Mouse (Mus musculus) neural tube, embryonic 12.5 days (tissue): Measurements from ENCODE around the gene Asb12. TPM values are rescaled to one million over a fixed set of nuclear protein-coding genes. Genes with fewer than 3 reads are reported as not detected.
"Not testable (repeated sequence)": the region's sequence is repeated elsewhere in the genome, so short reads cannot be mapped to it uniquely, and the experiment has no call there.

Experiments
- ATAC-seq: fragments of 200-750 bp; cut with Nextera tagmentation; 2 replicates; pipeline ENCODE4 v1.8.0; 2017; ENCODE audit warnings: low read depth, mild to moderate bottlenecking, moderate TSS enrichment, moderate library complexity; ENCODE audit not compliant: low FRiP score
- H3K27ac ChIP-seq: fragments of 300-500 bp; sonication (generic); 2 replicates; pipeline ENCODE4 v1.5.1; 2016
- H3K27me3 ChIP-seq: fragments of 300-500 bp; sonication (generic); replicated peaks from 2 replicates; pipeline ENCODE4 v1.6.1; 2016; ENCODE audit warnings: mild to moderate bottlenecking
- H3K36me3 ChIP-seq: fragments of 300-500 bp; sonication (generic); 2 replicates; pipeline ENCODE4 v1.6.1; 2016; ENCODE audit warnings: mild to moderate bottlenecking
- H3K4me1 ChIP-seq: fragments of 300-500 bp; sonication (generic); 2 replicates; pipeline ENCODE4 v1.6.1; 2016
- H3K4me2 ChIP-seq: fragments of 300-500 bp; sonication (generic); replicated peaks from 2 replicates; pipeline ENCODE4 v1.6.1; 2016; ENCODE audit warnings: mild to moderate bottlenecking
- H3K4me3 ChIP-seq: fragments of 300-500 bp; sonication (generic); 2 replicates; pipeline ENCODE4 v1.5.1; 2016
- H3K9ac ChIP-seq: fragments of 300-500 bp; sonication (generic); 2 replicates; pipeline ENCODE4 v1.6.1; 2016; ENCODE audit warnings: mild to moderate bottlenecking
- H3K9me3 ChIP-seq: fragments of 300-500 bp; sonication (generic); 2 replicates; pipeline ENCODE4 v1.6.1; 2016; ENCODE audit warnings: mild to moderate bottlenecking
- WGBS: fragments of 180-500 bp; shearing (Covaris S2); methylation state at CpG from one replicate; pipeline ENCODE4 v1.1.7; 2016; 5-methylcytosine and 5-hydroxymethylcytosine counted together
- polyA plus RNA-seq: library from polyadenylated mRNA; unstranded; fragments of >200 nt; fragmentation: Nextera tagmentation; extraction: Ambion mirVana; gene quantifications from 2 replicates; pipeline ENCODE4 v1.2.1, GENCODE M21; 2016

Gene Asb12
- polyA plus RNA-seq: 0.40 and 0.65 TPM in 2 replicates

DNA sequence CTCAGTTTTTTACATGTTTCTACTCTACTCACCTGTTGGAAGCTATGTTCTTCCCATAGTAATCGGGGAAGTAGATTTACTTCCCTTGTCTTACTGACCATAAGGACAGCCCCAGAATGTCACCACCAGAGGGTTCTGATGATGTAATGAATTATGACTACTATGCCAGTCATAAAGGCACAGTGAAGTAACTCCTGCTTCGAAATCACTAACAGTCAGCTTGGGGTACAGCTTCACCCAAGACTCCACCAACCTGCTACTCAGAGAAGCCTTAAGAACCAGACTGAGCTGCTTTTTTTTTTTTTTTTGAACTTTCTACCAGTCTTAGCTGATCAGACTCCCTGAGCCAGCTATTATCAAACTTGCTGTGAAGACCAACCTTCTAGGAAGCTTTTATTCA is at the start of gene Asb12, which contains the start of gene Pfn5:
Asb12 (minus strand) TSS at position 101 of the 400 bp plus-strand sequence.
Pfn5 (plus strand) TSS at position 218 of the 400 bp plus-strand sequence.
- Histone ChIP-seq H3K9ac (no peak within 1 kb of the TSS), H3K4me2 (no peak within 1 kb of the TSS), H3K4me1 (no peaks in the 10 kb centered on the region), H3K27me3 (no peaks in the 10 kb centered on the region), H3K27ac (no peak within 1 kb of the TSS), H3K36me3 (no peaks in the 10 kb centered on the region), H3K4me3 (no peak within 1 kb of the TSS), H3K9me3 (no peaks in the 10 kb centered on the region)
- 93% methylated on average over 2 of the region's 2 CpGs for WGBS
- ATAC-seq: no peak

DNA sequence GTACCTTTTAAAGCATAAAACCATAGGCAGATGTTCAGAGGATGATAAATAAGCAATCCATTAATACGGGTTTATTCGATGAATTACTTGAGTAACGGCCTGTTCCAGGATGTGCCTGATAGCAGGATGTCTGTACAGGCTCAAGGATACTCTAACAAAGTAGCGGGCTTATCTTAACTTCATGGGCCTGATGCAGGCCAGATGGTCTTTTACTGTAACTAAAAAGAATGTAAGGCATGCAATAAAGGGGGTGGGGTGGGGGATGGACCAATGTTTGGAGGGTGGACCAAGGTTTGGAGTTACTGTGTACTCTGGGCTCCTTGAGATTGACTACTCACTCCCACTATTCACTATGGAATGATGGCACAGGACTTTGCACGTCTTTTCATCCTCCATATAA is 42.8 kb upstream of the Asb12 start:
- Histone ChIP-seq H3K27ac (no peak overlapping the region), H3K36me3 (no peaks in the 10 kb centered on the region), H3K9ac (no peak overlapping the region), H3K4me2 (no peak overlapping the region), H3K27me3 (no peaks in the 10 kb centered on the region), H3K4me3 (no peak overlapping the region), H3K4me1 (no peaks in the 10 kb centered on the region), H3K9me3 (no peaks in the 10 kb centered on the region)
- 87% methylated on average over 5 of the region's 5 CpGs for WGBS
- ATAC-seq: no peak

DNA sequence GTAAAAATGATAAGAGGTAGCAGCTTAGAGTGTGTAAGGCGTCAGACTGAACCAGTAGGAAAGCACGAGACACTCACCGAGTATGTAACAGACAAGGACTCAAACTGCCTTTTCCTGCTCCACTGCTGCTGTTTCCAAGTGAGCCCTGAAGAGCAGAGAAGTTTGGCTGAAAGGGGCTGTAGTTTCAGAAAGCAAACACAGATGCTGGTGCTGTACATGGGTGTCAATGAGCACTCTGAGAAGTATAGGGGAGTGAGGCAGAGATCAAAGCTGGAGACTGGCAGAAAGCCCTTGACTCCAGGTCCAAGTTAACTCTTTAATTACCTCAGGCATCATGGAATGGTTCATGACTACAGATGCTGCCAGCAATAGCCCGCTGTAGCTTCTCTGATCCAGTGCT is 3.5 kb downstream of the Asb12 start:
- Histone ChIP-seq H3K4me3 (no peak overlapping the region), H3K27me3 (no peaks in the 10 kb centered on the region), H3K4me2 (no peak overlapping the region), H3K9ac (no peak overlapping the region), H3K27ac (no peak overlapping the region), H3K9me3 (no peaks in the 10 kb centered on the region), H3K36me3 (no peaks in the 10 kb centered on the region), H3K4me1 (no peaks in the 10 kb centered on the region)
- WGBS: 77% methylated on average over 4 of the region's 4 CpGs
- no peak for ATAC-seq

DNA sequence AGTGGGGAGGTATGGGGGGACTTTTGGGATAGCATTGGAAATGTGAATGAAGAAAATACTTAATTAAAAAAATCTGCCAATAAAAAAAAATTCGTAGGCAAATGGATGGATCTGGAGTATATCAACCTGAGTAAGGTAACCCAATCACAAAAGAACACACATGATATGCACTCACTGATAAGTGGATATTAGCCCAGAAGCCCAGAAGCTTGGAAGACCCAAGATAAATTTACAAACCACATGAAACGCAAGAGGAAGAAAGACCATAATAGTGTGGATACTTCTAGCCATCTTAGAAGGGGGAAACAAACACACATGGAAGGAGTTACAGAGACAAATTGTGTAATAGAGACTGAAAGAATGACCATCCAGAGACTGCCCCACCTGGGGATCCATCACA is 22.3 kb downstream of the Asb12 start:
- WGBS: 87% methylated on average over 2 of the region's 2 CpGs

DNA sequence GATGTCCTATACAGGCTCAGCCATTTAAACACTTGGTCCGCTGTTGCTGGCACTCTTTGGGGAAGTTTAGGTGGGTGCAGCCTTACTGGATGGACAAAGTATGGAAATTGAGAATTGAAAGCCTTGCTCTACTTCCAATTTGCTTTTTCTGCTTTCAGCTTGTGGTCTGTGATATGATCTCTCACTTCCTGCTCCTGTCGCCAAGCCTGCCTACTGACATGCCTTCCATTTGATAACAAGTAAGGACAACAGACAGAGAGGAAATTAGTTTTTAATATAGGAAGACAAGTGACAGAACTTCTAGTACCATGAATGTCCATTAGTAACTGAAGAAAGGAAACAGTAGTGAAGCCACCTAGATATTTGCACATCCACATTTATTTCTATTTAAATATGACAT is 32.6 kb downstream of the Asb12 start:
- H3K4me3 ChIP-seq: no peak overlapping the region
- ATAC-seq: no peak
- no peaks in the 10 kb centered on the region for H3K27me3 ChIP-seq
- no peaks in the 10 kb centered on the region for H3K36me3 ChIP-seq
- H3K9ac ChIP-seq: no peak overlapping the region
- H3K27ac ChIP-seq: no peak overlapping the region
- H3K4me2 ChIP-seq: no peak overlapping the region
- H3K9me3 ChIP-seq: no peaks in the 10 kb centered on the region
- WGBS: 85% methylated on average over 2 of the region's 2 CpGs
- no peaks in the 10 kb centered on the region for H3K4me1 ChIP-seq

More for the DNA sequence above, 22.3 kb downstream of the Asb12 start:
- H3K4me3 ChIP-seq, H3K9ac ChIP-seq, H3K36me3 ChIP-seq, H3K4me2 ChIP-seq, H3K4me1 ChIP-seq, H3K27ac ChIP-seq, H3K9me3 ChIP-seq, H3K27me3 ChIP-seq, ATAC-seq: not testable (repeated sequence)

DNA sequence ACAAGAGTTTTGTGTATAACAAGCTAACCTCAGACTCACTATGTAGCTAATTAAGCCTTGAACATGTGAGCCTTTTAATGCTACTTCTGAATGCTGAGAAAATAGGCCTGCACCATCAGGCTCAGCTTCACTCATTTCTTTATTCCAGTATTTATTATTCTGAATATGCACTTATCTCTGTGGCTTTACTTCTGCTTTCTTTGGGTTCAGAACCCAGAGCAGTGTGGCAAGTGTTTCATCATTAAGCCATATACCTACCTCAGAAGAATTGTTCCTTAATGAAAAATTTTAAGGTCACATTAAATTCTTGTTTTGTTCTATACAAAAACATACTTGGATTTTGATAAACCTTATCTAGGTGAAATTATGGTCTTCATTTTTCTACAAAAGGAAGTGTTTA is 33.9 kb downstream of the Asb12 start:
- Histone ChIP-seq H3K27me3 (no peaks in the 10 kb centered on the region), H3K9ac (no peak overlapping the region), H3K4me2 (no peak overlapping the region), H3K27ac (no peak overlapping the region), H3K4me1 (no peaks in the 10 kb centered on the region), H3K36me3 (no peaks in the 10 kb centered on the region), H3K9me3 (no peaks in the 10 kb centered on the region), H3K4me3 (no peak overlapping the region)
- no peak for ATAC-seq

DNA sequence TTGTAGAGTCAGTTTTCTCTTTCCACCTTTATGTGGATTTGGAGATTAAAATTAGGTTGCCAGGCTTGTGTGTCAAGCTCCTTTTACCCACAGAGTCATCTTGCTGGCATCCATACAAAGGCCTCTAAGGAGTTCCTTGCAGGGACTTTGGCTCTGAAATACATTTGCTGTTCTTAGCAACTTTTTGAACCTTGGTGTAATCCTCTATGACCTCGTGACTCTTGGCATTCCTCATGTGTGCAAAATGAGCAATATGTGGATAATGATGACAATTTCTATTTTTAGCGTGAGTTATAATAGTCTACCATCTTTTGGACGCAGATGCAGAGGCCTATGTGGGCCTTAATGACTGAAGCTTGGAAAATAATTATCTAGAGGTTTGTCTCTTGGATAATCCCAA is 100.6 kb downstream of the Asb12 start:
- Histone ChIP-seq H3K27ac (no peak overlapping the region), H3K9me3 (no peaks in the 10 kb centered on the region), H3K9ac (no peak overlapping the region), H3K36me3 (no peaks in the 10 kb centered on the region), H3K4me2 (no peak overlapping the region), H3K4me3 (no peak overlapping the region), H3K27me3 (no peaks in the 10 kb centered on the region), H3K4me1 (no peaks in the 10 kb centered on the region)
- WGBS: 78% methylated on average over 3 of the region's 3 CpGs
- no peak for ATAC-seq

DNA sequence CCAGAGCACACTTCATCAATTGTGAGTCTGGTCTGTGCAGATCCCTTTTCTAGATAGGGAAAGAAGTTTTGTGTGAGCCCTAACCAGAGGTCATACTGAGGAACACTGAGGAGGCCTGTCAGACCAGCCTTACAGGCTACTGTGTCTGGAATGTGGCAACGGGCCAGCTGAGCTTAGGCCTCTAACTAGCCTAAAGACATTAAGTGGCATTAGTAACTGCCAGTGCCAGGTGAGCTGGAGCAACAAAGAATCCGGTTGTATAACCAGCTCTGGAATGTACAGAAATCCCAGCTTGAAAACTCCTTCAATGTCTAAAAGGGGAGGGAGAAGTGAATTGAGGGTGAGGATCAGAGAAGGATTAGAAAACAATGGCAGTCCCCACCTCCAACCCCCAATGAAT is 111.9 kb downstream of the Asb12 start:
- Histone ChIP-seq H3K4me3 (no peak overlapping the region), H3K36me3 (no peaks in the 10 kb centered on the region), H3K9me3 (no peaks in the 10 kb centered on the region), H3K4me2 (no peak overlapping the region), H3K27me3 (no peaks in the 10 kb centered on the region), H3K9ac (no peak overlapping the region), H3K4me1 (no peaks in the 10 kb centered on the region), H3K27ac (no peak overlapping the region)
- ATAC-seq: no peak
- WGBS: 85% methylated on average over 2 of the region's 2 CpGs

DNA sequence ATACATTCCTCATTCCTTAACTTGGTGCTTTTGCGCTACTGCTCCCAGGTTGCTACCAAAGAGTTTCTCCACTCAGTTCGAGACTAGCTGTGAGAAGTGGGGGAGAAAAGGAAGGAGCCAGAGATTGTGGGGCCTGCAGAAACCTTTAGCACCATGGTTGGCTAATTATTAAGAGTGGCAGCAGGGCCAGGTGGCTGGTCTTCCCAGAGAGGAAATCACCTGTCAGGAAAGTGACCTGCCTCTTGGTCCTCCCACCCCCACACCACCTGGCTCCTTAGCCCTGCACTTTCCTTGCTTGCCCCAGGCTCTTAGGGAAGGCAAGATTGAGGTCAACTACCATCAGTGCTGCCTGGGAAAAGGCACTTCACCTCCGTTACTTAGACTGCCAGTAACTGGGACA is 112.6 kb downstream of the Asb12 start:
- H3K27me3 ChIP-seq: no peaks in the 10 kb centered on the region
- H3K27ac ChIP-seq: no peak overlapping the region
- H3K4me1 ChIP-seq: no peaks in the 10 kb centered on the region
- no peak overlapping the region for H3K9ac ChIP-seq
- H3K9me3 ChIP-seq: no peaks in the 10 kb centered on the region
- 31% methylated on average over 3 of the region's 3 CpGs for WGBS
- H3K4me2 ChIP-seq: peak overlapping the region; percentile 60
- H3K36me3 ChIP-seq: no peaks in the 10 kb centered on the region
- ATAC-seq: no peak
- H3K4me3 ChIP-seq: peak overlapping the region; percentile 54

DNA sequence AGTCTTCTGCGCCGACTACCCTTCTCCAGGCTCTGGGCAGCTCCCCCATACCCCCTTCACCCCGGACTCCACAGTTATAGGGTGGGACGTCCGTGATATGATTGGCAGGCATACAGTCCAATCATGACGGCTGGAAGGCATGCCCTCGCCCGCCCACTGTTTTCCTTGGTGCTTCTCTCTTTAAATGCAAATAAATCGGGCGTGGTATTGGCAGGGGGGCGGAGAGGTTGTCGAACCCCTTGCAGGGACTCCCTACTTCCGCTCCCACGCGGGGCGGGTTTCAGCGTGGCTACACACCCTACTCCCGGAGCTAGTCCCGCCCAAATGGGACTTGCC is 113.0 kb downstream of the Asb12 start, which contains the start of gene Amer1:
Amer1 (minus strand) TSS at position 97 of the 336 bp plus-strand sequence.
- ATAC-seq: peak; percentile 98
- Histone ChIP-seq H3K4me3 (peak within 1 kb of the TSS; percentile 54), H3K4me2 (peak within 1 kb of the TSS; percentile 60), H3K9ac (peak within 1 kb of the TSS; percentile 61), H3K9me3 (no peaks in the 10 kb centered on the region), H3K36me3 (no peaks in the 10 kb centered on the region), H3K27ac (0 out of 2 replicates have a peak within 1 kb of the TSS, but pooled peaks have one; percentile 32), H3K27me3 (no peaks in the 10 kb centered on the region), H3K4me1 (no peaks in the 10 kb centered on the region)
- 19% methylated on average over 19 of the region's 19 CpGs for WGBS

DNA sequence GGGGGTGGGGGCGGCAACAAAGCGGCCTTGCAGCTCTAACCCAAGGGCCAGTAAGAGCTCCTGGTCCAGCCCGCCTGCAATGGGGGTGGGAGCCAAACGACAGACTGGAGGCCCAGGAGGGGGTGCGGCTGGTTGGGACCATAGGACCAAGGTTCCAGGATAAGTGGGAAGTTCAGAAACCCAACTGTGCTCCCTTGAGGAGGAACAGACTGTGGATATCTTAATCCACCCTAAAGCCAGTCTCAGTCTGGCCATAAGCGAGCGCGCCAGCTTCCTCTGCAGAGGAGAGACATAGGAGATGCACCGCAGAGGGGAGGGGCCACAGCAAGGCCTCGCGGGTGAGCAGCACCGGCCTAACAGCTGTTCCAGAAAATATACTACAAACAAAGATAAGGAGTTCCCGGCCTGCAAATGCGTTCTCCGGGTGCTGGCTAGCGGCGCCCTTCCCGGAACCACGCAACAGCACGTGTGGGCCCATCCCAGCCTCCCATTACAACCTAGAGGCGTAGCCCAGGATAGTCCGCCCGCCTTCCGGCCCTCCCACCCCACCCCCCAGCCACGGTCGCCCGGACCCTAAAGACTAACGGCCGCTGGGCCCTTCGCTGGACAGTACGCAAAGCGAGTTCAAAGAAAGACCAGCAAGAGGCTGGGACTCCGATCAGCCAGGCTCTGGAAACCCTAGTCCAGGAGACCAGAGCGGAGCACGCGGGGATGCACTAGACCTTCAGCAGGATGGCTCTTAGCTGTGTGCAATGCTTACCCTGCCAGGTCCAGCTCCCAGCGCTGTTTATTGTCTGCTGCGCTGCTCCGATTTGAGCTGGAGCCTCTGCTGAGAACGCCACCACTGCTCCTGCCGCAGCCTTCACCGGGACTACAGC is 113.7 kb downstream of the Asb12 start:
- Histone ChIP-seq H3K27ac (0 out of 2 replicates have a peak overlapping the region, but pooled peaks have one; percentile 32), H3K4me2 (peak overlapping the region; percentile 60), H3K36me3 (no peaks in the 10 kb centered on the region), H3K9ac (peak overlapping the region; percentile 61), H3K27me3 (no peaks in the 10 kb centered on the region), H3K4me3 (peak overlapping the region; percentile 54), H3K4me1 (no peaks in the 10 kb centered on the region), H3K9me3 (no peaks in the 10 kb centered on the region)
- 26% methylated on average over 40 of the region's 42 CpGs for WGBS
- ATAC-seq: peak; percentile 85

DNA sequence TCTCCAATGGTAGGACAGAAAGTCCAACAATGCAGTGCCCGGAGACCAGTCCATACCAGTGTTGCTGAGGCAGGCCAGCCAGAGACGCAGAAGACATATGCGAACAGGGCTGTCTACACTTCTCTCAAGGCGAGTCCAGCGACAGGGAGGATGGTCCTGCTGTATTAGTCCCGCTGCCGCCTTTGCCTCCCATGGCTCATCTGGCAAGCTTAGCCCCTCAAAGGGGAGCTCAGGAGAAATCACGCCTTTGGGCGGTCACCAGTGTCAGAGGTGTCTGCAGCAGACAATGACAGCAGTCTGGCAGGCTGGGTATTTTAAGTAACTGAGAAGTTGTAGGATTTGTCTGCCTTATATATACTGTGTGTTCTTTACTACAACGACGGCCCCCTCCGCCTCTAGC is 114.4 kb downstream of the Asb12 start:
- Histone ChIP-seq H3K36me3 (no peaks in the 10 kb centered on the region), H3K9me3 (no peaks in the 10 kb centered on the region), H3K4me1 (no peaks in the 10 kb centered on the region), H3K27ac (no peak overlapping the region), H3K4me2 (peak overlapping the region; percentile 60), H3K4me3 (peak overlapping the region; percentile 54), H3K9ac (peak overlapping the region; percentile 61), H3K27me3 (no peaks in the 10 kb centered on the region)
- ATAC-seq: 0 out of 2 replicates have a peak, but pooled peaks have one; percentile 3
- 32% methylated on average over 12 of the region's 12 CpGs for WGBS

DNA sequence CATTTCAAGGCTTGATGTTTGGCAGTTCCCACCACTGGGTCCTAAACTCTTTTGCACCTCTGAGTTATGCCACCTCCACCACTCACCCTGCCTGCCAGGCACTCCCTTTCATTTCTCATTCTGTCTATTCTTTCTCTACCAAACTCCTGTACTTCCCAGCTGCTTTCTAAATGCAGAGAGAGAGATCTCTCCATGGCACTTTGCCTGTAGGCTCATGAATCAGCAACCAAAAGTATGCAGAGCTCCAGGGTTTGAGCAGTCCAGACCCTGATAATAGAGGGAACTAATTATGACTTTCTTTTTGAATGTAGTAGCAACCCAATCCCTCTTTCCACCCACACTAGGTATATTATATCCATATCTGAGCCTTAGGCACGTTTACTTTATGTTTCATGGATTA is 115.5 kb downstream of the Asb12 start:
- Histone ChIP-seq H3K36me3 (no peaks in the 10 kb centered on the region), H3K27me3 (no peaks in the 10 kb centered on the region), H3K4me2 (peak overlapping the region; percentile 60), H3K9ac (no peak overlapping the region), H3K4me1 (no peaks in the 10 kb centered on the region), H3K4me3 (no peak overlapping the region), H3K27ac (no peak overlapping the region), H3K9me3 (no peaks in the 10 kb centered on the region)
- 76% methylated on average over 1 of the region's 1 CpGs for WGBS
- no peak for ATAC-seq
